Mouse (Mus musculus): ENCODE measurements around the gene Snx32. TPM values are rescaled to one million over a fixed set of nuclear protein-coding genes. Genes with fewer than 3 reads are reported as not detected.

Snx32 gene
- total RNA-seq, 2 experiments from 2014 or later = 81.5 to 89.0 TPM

DNA sequence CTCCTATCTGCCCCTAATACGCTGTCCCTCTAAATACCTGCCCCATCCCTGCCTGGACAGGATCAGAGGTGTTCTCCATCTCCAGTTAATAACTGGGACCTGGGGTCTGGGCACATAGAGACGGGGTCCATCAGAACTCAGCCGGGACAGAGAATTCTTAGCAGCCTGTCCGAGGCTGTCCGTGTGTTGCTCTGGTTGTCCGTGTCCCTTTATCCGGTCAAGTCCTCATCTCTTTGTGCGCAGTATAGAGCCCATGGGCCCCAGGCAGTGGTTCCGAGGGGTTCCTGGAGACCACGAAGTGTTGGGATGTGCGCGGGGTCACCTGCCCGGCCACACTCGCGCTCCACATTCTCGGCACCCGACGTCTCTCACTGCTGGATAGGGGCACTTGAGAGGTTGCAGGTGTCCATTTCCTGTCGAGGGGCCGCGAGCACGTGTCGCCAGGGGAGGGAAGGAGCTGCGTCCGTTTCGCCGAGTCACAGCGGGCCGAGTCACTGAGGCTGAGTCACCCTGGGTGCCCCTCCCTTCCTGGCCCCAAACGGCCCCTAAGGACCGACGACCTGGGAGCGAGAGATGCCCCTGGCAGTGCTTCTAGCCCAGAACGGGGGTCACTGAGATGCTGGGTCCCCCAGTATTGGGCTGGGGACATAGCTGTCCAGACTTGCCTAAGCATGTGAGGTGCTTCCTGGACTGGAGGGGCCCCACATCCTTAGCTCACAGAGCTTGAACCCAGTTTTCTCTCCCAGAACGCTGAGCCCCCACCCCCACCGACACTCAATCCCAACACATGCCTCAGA is 61.8 kb downstream of the Snx32 start:
- Histone ChIP-seq H3K4me3 (peak overlapping the region; percentile 66; the same call in 1 of the 2 replicates), H3K27ac (no peak overlapping the region)
- no peak for DNase-seq (ENCODE audit: extremely low spot score in 1 of 2, low spot score in 2 of 2)
- TF ChIP-seq CTCF (IDR thresholded peaks at IDR 0.05) = no peak
- intact Hi-C loops (cut with DNase I) = no loop called here

DNA sequence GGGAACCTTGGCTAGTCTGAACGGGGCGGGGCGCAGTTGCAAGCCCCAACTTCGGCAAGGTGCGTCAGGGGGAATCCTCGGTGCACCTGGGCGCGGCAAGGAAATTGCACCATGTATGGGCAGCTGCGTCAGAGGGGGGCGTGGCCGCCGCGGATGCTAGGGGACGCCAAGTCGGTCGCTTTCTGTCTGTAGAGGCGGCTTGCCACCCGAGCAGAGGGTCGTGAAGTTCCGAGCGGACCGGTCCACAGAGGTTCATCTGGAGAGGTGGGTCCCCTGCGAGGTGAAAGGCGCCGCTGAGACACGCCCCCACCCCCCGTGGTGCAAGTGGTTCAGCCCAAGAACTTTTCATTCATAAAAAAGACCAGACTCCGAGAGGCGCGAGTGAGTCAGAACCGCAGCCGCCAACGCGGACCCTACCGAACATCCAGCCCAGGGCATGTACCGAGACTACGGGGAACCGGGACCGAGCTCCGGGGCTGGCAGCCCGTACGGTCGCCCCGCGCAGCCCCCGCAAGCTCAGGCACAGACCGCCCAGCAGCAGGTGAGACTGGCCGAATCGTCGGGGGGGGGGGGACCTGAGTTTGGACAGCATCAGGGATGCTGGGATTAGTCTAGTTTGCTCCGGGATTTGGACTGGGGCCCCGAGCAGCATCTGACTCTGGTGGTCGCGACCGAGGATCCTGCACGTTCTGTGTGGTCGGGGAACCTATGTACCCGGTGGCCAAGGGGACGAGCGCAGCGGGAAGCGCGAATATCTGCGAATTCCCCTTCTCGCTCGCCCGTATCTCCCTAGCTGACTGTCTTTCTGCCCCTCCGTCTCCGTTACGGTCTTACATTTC is 62.6 kb downstream of the Snx32 start, which contains the start of gene Fosl1:
TSS of gene Fosl1 (plus strand) at position 33 of the 839 bp plus-strand sequence.
- H3K4me3 ChIP-seq = peak within 1 kb of the TSS; percentile 66
- no peak within 1 kb of the TSS for H3K27ac ChIP-seq
- TF ChIP-seq CTCF (IDR thresholded peaks at IDR 0.05) = no peak
- intact Hi-C loops (cut with DNase I) = no loop called here
- DNase-seq (ENCODE audit: extremely low spot score in 1 of 2, low spot score in 2 of 2) = peak; percentile 69 to 70

- Histone ChIP-seq H3K4me3 (no peak overlapping the region), H3K27ac (no peak overlapping the region)
- DNase-seq (ENCODE audit: extremely low spot score in 1 of 2, low spot score in 2 of 2) = no peak
- intact Hi-C loops (cut with DNase I) = no loop called here
- TF ChIP-seq CTCF (IDR thresholded peaks at IDR 0.05) = no peak
These were observed 64.6 kb downstream of the Snx32 start for GRCm38 (mm10) chr19:5445747-5446146.

DNA sequence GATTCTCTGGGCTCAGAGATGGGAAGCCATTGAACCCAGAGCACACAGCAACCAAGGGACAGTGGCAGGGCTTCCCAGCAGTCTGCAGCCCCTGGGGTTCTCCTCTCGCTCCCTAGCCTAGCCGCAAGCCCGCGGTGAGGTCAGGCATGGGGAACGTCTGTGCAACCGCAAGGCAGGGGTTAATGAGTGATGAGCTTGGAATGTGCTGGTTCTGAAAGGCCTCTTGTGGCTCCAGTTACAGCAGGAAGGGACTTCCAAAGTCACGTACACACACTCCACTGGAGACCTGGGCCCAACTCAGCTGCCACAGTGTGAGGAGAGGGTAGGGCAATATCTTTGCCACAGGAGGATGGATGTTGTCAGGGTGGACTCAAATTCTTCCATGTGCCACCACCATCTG is 65.4 kb downstream of the Snx32 start:
- H3K4me3 ChIP-seq = no peak overlapping the region
- TF ChIP-seq CTCF (IDR thresholded peaks at IDR 0.05) = no peak
- H3K27ac ChIP-seq = no peak overlapping the region
- no peak for DNase-seq (ENCODE audit: extremely low spot score in 1 of 2, low spot score in 2 of 2)
- intact Hi-C loops (cut with DNase I) = no loop called here

DNA sequence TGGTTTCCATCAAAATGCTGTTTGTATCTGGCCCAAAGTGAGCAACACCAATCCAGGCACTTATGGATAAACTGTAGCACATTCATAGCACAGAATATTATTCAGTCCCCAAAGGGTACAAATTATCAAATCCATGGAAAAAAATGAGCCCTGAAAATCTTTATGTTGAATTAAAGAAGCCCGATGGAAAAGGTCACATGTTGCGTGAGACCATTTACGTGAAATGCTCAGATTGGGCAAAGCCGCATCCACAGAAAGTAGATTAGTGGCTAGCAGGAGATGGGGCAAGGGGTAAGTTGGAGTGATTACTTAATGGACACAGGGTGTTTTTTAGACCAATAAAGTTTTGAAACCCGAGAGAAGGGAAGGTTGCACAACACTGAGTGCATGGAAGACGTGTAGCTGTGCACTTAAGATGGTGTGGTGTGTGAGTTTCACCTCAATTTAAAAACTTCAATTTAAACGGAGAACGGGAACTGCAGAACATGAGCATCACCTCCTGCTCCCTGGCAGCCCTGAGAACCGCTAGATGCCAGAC is 65.9 kb downstream of the Snx32 start:
- intact Hi-C loops (cut with DNase I) = no loop called here
- DNase-seq (ENCODE audit: extremely low spot score in 1 of 2, low spot score in 2 of 2) = no peak
- H3K27ac ChIP-seq = no peak overlapping the region
- no peak for TF ChIP-seq CTCF (IDR thresholded peaks at IDR 0.05)
- no peak overlapping the region for H3K4me3 ChIP-seq

Other genes with a start within 250 kb of the Snx32 start
- 10 to 100 TPM; 57.5 to 61.2 TPM for gene Pacs1, start 237.4 kb downstream of the Snx32 start, total RNA-seq (2021)
- gene Sf3b2, start 215.1 kb downstream of the Snx32 start, total RNA-seq (2021) = 100 to 1,000 TPM; 194 to 201 TPM
- gene Gal3st3, start 212.2 kb downstream of the Snx32 start, total RNA-seq (2021) = 10 to 100 TPM; 78.0 to 80.9 TPM
- gene Catsper1, start 174.8 kb downstream of the Snx32 start, total RNA-seq (2021) = not detected
- 10 to 100 TPM; 25.7 to 27.4 TPM for gene Cst6, start 161.0 kb downstream of the Snx32 start, total RNA-seq (2021)
- 10 to 100 TPM; 23.4 to 25.5 TPM for gene Eif1ad, start 143.8 kb downstream of the Snx32 start, total RNA-seq (2021)
- 10 to 100 TPM; 75.5 to 82.2 TPM for gene Banf1, start 143.4 kb downstream of the Snx32 start, total RNA-seq (2021)
- gene Sart1, start 121.8 kb downstream of the Snx32 start, total RNA-seq (2021) = 100 to 1,000 TPM in 1 of 2 experiments, 10 to 100 TPM in 1; 94.2 to 100 TPM
- not detected for gene Tsga10ip, start 108.0 kb downstream of the Snx32 start, total RNA-seq (2021)
- gene Drap1, start 85.6 kb downstream of the Snx32 start, total RNA-seq (2021) = 100 to 1,000 TPM; 248 to 267 TPM
- 10 to 100 TPM; 68.0 to 74.1 TPM for gene AI837181, start 85.4 kb downstream of the Snx32 start, total RNA-seq (2021)
- gene Fosl1, start 63.0 kb downstream of the Snx32 start, total RNA-seq (2021) = under 1 TPM in 1 of 2 experiments, not detected in 1; 0.65 TPM
- 10 to 100 TPM; 29.5 to 30.6 TPM for gene Ccdc85b, start 52.6 kb downstream of the Snx32 start, total RNA-seq (2021)
- 10 to 100 TPM; 88.9 to 92.1 TPM for gene Fibp, start 49.9 kb downstream of the Snx32 start, total RNA-seq (2021)
- under 1 TPM; 0.36 to 0.47 TPM for gene Ctsw, start 42.0 kb downstream of the Snx32 start, total RNA-seq (2021)
- gene Efemp2, start 36.6 kb downstream of the Snx32 start, total RNA-seq (2021) = 10 to 100 TPM; 16.8 to 17.2 TPM
- 10 to 100 TPM; 33.3 to 33.4 TPM for gene Mus81, start 22.1 kb downstream of the Snx32 start, total RNA-seq (2021)
- gene Cfl1, start 20.1 kb downstream of the Snx32 start, total RNA-seq (2021) = 1,000 to 10,000 TPM; 1,296 to 1,301 TPM
- gene 1700020D05Rik, start 6.8 kb downstream of the Snx32 start, total RNA-seq (2021) = 1 to 10 TPM; 8.0 to 9.2 TPM
- gene Ovol1, start 50.1 kb upstream of the Snx32 start, total RNA-seq (2021) = not detected
- 1 to 10 TPM; 5.4 to 6.0 TPM for gene Ap5b1, start 57.5 kb upstream of the Snx32 start, total RNA-seq (2021)
- gene Rnaseh2c, start 91.3 kb upstream of the Snx32 start, total RNA-seq (2021) = 10 to 100 TPM; 77.7 to 82.4 TPM
- gene Kat5, start 99.7 kb upstream of the Snx32 start, total RNA-seq (2021) = 10 to 100 TPM; 94.3 to 99.2 TPM
- gene Rela, start 126.9 kb upstream of the Snx32 start, total RNA-seq (2021) = 10 to 100 TPM; 23.4 to 25.4 TPM
- 10 to 100 TPM; 18.2 to 19.0 TPM for gene Sipa1, start 153.2 kb upstream of the Snx32 start, total RNA-seq (2021)
- gene Map3k11, start 178.2 kb upstream of the Snx32 start, total RNA-seq (2021) = 10 to 100 TPM; 16.2 to 17.0 TPM
- 10 to 100 TPM; 77.5 to 80.0 TPM for gene Pcnx3, start 178.4 kb upstream of the Snx32 start, total RNA-seq (2021)
- not detected for gene Kcnk7, start 193.8 kb upstream of the Snx32 start, total RNA-seq (2021)
- 10 to 100 TPM; 21.1 to 30.7 TPM for gene Ehbp1l1, start 215.8 kb upstream of the Snx32 start, total RNA-seq (2021)
- gene Fam89b, start 219.1 kb upstream of the Snx32 start, total RNA-seq (2021) = 10 to 100 TPM; 27.5 to 32.4 TPM
- 10 to 100 TPM; 38.9 to 43.1 TPM for gene Ltbp3, start 230.4 kb upstream of the Snx32 start, total RNA-seq (2021)